Mouse (Mus musculus) embryonic fibroblast, embryonic 13.5 days (primary cell): Measurements from ENCODE around the gene 4932415D10Rik.

Experiments
- CTCF ChIP-seq: IDR thresholded peaks from 2 replicates; pipeline ENCODE4 v1.5.1; 2011; ENCODE audit warnings: mild to moderate bottlenecking, control low read depth, low read length, moderate library complexity, borderline replicate concordance; ENCODE audit not compliant: insufficient read depth
- POLR2A ChIP-seq: IDR thresholded peaks from 2 replicates; pipeline ENCODE4 v1.6.1; 2011; ENCODE audit warnings: low read depth, mild to moderate bottlenecking, control low read depth, low read length, moderate library complexity

- TF ChIP-seq CTCF (no peak), POLR2A (no peak)
Observed at GRCm38 (mm10) chr10:82296440-82296839, 19.9 kb downstream of the 4932415D10Rik start.
